Mouse (Mus musculus) heart, adult 18-20 months (tissue): Measurements from ENCODE around the gene Bsdc1. TPM values are rescaled to one million over a fixed set of nuclear protein-coding genes. Genes with fewer than 3 reads are reported as not detected.

Experiments
- DNase-seq, 2 experiments: peaks; one replicate each; pipeline ENCODE4 v3.0.0; 2021 to 2022; ENCODE audit warnings: mixed read lengths in 1 of 2
- total RNA-seq, 2 experiments: library from RNA; stranded (reverse); gene quantifications; 2 replicates each; pipeline ENCODE4 v1.2.3; 2021

Gene Bsdc1
- total RNA-seq, 2 experiments from 2014 or later: 46.7 to 49.1 TPM

- DNase-seq: no peak
Measured at GRCm38 (mm10) chr4:129479863-129480262, 18.5 kb downstream of the Bsdc1 start.

- DNase-seq: no peak
Measured at GRCm38 (mm10) chr4:129481090-129481489, 19.7 kb downstream of the Bsdc1 start.

DNA sequence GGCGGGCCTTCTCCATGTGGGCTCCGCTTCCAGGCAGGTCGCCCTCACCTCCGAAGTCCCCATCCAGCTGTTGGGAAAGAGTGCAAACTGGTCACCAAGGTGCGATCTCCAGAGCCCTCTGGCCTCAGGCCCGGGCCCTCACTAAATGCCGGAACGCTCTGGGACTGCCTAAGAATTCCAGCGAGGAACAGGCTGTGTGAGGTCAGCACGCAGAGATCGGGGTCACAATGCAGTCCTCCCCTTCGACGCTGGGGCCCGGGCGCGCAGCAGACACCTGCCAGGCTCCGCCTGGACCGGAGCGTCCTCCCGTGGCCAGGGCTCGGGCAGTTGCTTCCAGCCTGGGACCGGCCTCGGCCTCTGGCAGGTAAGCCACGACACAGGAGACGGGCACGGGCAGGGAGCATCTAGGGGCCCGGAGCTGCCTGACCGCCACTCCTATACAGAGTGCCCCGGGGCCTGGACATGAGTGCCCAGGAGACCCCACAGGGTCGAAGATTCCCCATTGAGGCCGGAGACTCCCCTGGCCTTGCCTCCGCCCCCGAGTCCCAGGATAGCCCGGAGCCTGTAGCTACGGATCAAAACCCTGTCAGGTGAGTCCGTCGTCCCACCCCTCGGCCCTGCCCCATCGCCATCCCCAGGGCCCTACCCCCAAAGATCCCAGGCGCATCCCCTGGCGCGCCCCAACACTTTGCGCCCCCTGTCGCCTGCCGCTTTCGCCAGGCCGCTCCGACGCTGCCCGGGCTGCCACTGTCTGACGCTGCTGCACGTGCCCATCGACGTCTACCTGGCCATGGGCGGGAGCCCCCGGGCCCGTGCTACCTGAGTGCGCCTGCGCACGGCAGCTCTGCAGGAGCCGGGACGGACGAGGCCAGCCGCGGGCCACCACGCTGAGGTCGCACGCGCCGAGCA lies 29.8 kb downstream of the Bsdc1 start, which contains the start of the genes Tssk3 and Fam229a:
Tssk3 (minus strand) TSS at position 51 of the 909 bp plus-strand sequence.
Fam229a (plus strand) TSS at position 219 of the 909 bp plus-strand sequence.
- DNase-seq: no peak

- DNase-seq: no peak
Measured at GRCm38 (mm10) chr4:129494681-129495080, 33.3 kb downstream of the Bsdc1 start.

DNA sequence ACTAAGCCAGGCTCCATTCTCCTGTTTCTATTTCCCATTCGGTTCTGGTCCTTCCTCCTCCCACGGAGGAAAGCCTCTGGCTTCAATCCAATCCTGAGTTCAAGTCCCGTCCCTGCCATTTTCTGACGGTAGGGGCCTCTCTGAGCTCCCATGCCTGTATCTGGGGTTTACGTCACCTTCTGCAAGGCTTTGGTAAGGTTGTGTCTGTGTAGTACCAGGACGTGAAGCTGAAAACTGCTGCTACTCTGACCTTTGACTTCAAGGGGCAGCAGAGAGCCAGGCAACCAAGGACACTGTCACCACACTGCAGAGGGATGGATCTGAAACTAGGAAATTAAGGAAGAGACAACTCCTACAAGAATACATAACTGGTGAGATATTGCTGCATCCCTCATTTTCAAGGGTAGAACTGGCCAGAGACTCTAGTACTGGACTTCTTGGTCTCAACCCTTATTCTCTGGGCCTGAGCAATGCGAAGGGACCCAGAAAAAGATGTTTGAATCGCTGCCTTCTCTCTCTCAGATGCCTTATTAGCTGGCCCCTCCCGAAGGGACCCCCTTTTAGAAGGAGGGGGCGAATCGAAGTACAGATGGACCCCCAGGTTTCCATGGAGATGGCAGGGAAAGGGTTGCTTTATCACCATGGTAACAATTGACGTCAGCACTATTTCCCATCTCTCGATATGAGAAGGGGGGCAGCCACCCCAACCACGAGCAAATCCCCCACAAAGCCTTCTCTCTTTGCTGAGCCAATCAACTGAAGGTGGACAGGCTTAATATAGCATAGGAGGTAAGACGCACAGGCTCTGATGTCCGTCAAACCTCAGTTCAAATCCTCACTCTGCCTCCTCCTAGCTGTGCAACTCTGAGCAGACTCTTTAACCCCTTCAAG lies 34.5 kb downstream of the Bsdc1 start:
- peak; percentile 36 to 53 for DNase-seq

DNA sequence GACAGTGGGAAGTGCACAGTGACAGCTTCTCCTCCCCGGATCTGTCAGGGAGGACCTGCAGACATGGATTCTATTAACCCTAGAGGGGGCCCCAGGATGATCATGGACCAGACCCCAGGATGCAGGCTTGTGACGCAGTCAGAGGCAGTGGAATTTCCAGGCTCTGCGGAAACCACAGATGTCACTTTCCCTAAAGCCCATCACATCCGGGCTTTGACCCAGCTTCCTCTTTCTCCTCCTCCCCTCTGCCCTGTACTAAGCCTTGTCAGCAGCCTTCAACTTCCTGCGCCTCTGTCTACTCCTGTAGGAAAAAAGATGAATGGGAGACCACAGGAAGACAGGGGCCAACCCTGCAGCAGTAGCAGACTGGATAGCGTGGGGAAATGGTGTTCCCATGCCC lies 35.2 kb downstream of the Bsdc1 start:
- peak; percentile 51 to 75 for DNase-seq

GRCm38 (mm10) chr4:129498941-129499340 lies 37.6 kb downstream of the Bsdc1 start:
- no peak for DNase-seq

DNA sequence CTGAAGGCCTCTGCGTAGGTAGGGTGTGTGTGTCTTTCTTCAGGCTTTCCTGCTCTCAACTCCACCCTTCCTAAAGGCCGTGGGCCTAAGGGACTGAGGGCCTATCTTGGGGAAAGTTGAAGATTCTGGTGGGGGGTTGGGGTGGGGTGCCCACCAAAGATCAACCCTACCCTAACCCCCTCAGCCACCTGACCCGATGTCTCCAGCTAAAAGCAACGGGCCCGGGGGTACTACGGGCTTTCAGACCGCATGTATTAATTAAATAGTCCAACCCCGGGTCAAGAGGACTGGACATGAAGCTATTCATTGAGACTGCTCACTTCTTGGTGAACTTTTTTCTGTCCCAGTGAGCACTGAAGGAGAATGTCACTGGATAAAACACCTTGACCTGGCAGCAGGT lies 38.6 kb downstream of the Bsdc1 start:
- DNase-seq: no peak

GRCm38 (mm10) chr4:129500607-129501566 lies 39.5 kb downstream of the Bsdc1 start:
- DNase-seq: peak; percentile 91 to 94

- DNase-seq: no peak
Measured at GRCm38 (mm10) chr4:129502327-129502888, 41.0 kb downstream of the Bsdc1 start.

DNA sequence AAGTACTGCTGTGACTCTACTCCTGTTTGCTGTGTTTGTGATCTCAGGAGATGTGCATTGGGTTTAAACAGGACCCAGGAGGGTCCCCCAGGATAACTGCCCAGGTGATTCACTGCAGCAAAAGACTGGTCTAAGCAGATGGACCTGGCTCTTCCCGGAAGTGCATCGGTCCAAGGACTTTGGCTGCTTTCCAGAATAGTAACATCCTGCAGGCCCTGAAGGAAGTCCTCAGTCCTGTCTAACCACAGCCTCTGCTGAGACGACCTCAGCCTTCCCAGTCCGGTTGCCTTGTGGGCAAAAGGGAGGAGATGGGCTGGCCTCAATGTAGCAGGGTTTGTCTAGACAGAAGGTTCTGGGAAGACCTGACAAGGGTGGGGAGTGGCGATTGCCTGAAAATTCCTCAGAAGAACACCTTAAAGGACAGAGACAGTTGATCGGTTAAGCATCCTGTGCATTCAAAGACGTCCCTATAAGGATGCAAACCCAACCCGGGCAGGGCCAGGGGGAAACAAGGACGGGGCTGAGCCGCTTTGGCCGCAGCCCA lies 41.6 kb downstream of the Bsdc1 start:
- peak in 1 of 2 experiments; percentile 24 for DNase-seq

GRCm38 (mm10) chr4:129505511-129505910 lies 44.1 kb downstream of the Bsdc1 start:
- DNase-seq: no peak

DNA sequence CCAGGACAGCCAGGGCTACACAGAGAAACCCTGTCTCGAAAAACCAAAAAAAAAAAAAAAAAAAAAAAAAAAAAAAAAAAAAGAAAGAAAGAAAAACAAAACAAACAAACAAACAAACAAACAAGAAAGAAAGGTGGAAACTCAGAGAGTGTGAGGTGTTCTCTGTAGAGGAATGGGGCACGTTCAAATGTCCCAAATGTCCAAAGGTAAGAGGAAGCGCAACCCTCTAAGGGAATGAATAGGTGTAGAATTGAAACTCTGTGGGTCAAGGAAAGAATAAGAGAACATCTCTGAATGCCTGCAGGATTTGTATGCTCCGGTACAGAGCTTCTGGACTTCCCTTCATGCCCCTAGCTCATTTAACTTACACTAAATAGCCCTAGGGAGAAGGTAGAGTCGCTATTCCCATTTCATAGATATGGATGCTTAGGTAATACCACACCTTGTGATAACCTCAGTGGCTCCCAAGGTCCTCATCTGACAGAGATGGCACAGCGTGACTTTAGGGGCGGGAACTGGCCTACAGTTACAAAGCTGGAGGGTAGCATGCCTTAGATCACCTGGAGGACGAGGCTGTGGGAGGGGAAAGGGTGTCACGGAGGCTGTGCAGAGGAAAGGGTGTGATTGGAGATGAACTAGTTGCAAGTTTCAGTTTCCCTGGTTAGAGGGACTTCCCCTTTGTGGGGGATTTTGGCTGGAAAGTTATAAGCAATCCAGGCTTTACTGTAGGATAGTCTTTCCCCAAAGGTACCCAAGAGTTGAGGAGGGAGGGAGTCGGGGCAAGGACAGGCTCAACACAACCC lies 46.3 kb downstream of the Bsdc1 start:
- peak in 1 of 2 experiments; percentile 54 for DNase-seq

- DNase-seq: peak in 1 of 2 experiments; percentile 51
Measured at GRCm38 (mm10) chr4:129508237-129508515, 46.8 kb downstream of the Bsdc1 start.

GRCm38 (mm10) chr4:129508834-129509600 lies 47.6 kb downstream of the Bsdc1 start:
- DNase-seq: peak in 1 of 2 experiments; percentile 16

DNA sequence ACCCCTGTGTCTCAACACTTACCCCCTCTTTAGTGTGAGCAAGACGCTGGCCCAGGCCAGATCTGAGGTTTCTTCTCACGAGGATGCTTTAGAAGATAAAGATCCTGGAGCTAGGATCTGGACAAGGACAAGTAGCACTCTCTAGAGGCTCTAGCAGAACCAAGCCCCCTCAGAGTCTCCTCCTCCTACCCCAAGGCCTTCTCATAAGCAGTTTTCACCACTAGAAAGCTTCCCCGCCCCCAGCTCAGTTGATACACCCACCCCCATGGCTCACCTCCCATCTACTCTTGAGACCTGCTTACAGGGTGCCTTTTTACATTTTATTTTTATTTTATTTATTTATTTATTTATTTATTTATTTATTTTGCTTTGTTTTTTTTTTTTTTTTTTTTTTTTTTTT lies 48.3 kb downstream of the Bsdc1 start:
- no peak for DNase-seq

- no peak for DNase-seq
Measured at GRCm38 (mm10) chr4:129510723-129511412, 49.5 kb downstream of the Bsdc1 start.

DNA sequence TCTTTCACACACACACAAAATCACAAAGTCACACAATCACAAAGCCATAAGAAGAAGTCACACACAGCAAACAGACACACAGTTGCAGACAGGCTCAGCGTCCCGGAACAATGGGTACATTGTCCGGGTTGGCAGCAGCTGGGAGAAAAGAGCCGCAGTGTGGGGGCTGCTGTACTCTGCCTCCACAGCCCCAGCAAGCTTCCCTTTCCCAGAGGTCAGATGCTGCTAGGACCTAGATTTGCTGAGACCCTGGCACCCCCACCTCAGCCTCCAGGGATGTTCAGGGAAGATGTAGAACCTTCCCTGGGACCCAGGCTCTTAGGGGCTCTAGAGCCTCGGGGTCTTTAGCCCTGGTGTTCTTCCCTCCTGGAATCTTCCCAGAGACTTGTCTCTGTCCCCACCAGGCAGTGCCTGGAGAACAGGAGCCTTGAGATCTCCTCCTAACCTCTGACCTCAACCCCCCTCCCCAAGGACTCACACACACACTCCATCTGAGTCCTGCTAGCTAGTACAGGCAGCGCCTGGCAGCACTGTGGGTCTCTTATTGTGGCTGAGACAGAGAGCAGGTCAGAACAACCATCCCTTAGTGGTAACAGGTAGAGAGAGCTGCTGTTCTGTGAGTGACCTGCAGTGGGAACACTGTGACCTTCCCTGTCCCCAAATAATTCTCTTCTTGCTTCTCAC lies 50.2 kb downstream of the Bsdc1 start:
- DNase-seq: no peak
